Mouse (Mus musculus) liver, embryonic 14.5 days (tissue): ENCODE data around the gene Odf3l1.

Experiments
- CTCF ChIP-seq: IDR thresholded peaks from 2 replicates; pipeline ENCODE4 v1.5.1; 2016; ENCODE audit warnings: antibody characterized with exemption, low read depth, control low read depth
- EP300 ChIP-seq: IDR thresholded peaks from 2 replicates; pipeline ENCODE4 v1.6.1; 2016; ENCODE audit warnings: antibody characterized with exemption, low read depth

GRCm38 (mm10) chr9:56840721-56841120, 23.8 kb downstream of the Odf3l1 start:
- TF ChIP-seq CTCF (no peak), EP300 (no peak)
